Mouse (Mus musculus) hindbrain, embryonic 16.5 days (tissue): Measurements from ENCODE around the gene Mtx1. TPM values are rescaled to one million over a fixed set of nuclear protein-coding genes. Genes with fewer than 3 reads are reported as not detected.

Experiments used
- ATAC-seq: fragments of 200-750 bp; cut with Nextera tagmentation; 2 replicates; pipeline ENCODE4 v1.8.0; 2017; ENCODE audit warnings: moderate TSS enrichment, moderate library complexity
- H3K27ac ChIP-seq: fragments of 300-500 bp; sonication (generic); 2 replicates; pipeline ENCODE4 v1.5.1; 2014; ENCODE audit warnings: low read depth, mild to moderate bottlenecking, control low read depth, low read length, moderate library complexity
- H3K27me3 ChIP-seq: fragments of 300-500 bp; sonication (generic); replicated peaks from 2 replicates; pipeline ENCODE4 v1.6.1; 2014; ENCODE audit warnings: low read length; ENCODE audit not compliant: control insufficient read depth, insufficient read depth
- H3K36me3 ChIP-seq: fragments of 300-500 bp; sonication (generic); 2 replicates; pipeline ENCODE4 v1.6.1; 2014; ENCODE audit warnings: mild to moderate bottlenecking, low read length, moderate library complexity, mixed read lengths; ENCODE audit not compliant: control insufficient read depth, insufficient read depth
- H3K4me1 ChIP-seq: fragments of 300-500 bp; sonication (generic); 2 replicates; pipeline ENCODE4 v1.6.1; 2014; ENCODE audit warnings: low read depth, low read length; ENCODE audit not compliant: control insufficient read depth, insufficient read depth
- H3K4me2 ChIP-seq: fragments of 300-500 bp; sonication (generic); 2 replicates; pipeline ENCODE4 v1.6.1; 2014; ENCODE audit warnings: mild to moderate bottlenecking, low read length, control low read depth, moderate library complexity
- H3K4me3 ChIP-seq: fragments of 300-500 bp; sonication (generic); 2 replicates; pipeline ENCODE4 v1.5.1; 2014; ENCODE audit warnings: mild to moderate bottlenecking, low read length, control low read depth, moderate library complexity
- H3K9ac ChIP-seq: fragments of 300-500 bp; sonication (generic); 2 replicates; pipeline ENCODE4 v1.6.1; 2014; ENCODE audit warnings: low read depth, mild to moderate bottlenecking, control low read depth, low read length, moderate library complexity
- H3K9me3 ChIP-seq: fragments of 300-500 bp; sonication (generic); 2 replicates; pipeline ENCODE4 v1.6.1; 2014; ENCODE audit warnings: mild to moderate bottlenecking, low read length, moderate library complexity; ENCODE audit not compliant: control insufficient read depth
- WGBS: fragments of 180-500 bp; shearing (Covaris S2); extraction: QIAGEN DNeasy Blood & Tissue Kit; methylation state at CpG from one replicate; pipeline ENCODE4 v1.1.7; 2014; 5-methylcytosine and 5-hydroxymethylcytosine counted together
- microRNA counts: library from miRNA; unstranded; fragments of <30 nt; microRNA quantifications from one replicate; lab custom pipeline; 2016
- microRNA-seq: library from miRNA; unstranded; fragments of <30 nt; microRNA quantifications from one replicate; pipeline ENCODE4, GENCODE M21; 2017
- polyA plus RNA-seq: library from polyadenylated mRNA; unstranded; fragments of >200 nt; fragmentation: Nextera tagmentation; extraction: Ambion mirVana; gene quantifications from 2 replicates; pipeline ENCODE4 v1.2.1, GENCODE M21; 2015

Mtx1 gene
- polyA plus RNA-seq, 1 experiment from 2014 or later, result 166 TPM

DNA sequence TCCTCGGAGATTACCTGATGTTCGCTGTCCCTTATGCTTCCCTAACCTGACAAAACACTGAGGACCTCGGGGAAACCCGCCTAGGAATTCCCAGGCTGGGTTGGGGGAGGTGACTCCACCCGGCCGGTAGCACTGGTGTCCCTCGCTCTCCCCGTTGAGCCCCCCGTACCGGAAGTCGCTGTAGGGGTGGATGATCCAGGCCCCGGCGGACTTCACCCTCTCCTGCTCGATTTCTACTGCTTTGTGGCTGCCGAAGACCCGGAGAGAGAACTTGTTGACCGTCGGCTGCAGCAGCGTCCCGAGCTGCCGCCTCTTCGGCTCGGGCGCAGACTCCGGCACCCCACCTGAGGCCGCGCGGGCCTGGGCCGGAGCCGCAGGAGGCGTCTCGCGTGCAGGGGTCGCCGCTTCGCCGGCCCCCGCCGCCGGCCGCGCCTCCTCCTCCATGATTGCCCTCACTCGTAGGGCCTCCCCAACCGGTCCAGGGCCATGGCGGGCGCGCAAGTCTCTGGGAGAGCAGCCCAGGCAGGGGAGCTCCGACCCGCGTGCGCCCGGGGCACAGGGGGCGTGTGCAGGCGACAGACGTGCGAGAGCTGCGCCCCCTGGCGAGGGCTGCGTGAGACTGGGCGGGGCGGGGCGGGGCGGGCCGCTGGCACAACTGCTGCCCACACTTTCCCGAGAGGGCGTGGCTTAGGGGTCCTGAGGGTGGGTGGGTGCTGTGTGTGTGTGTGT is 67.1 kb downstream of the Mtx1 start, which contains the start of gene Hcn3:
Gene Hcn3, minus strand, starts transcription at position 581 of the 729 bp plus-strand sequence.
- Histone ChIP-seq H3K27ac (peak within 1 kb of the TSS; percentile 76), H3K36me3 (0 out of 2 replicates have a peak, but pooled peaks cover 3% of the 10 kb centered on the region), H3K9me3 (no peaks in the 10 kb centered on the region), H3K4me2 (peak within 1 kb of the TSS; percentile 80), H3K4me3 (peak within 1 kb of the TSS; percentile 88), H3K27me3 (no peaks in the 10 kb centered on the region), H3K9ac (peak within 1 kb of the TSS; percentile 86), H3K4me1 (peaks cover 22% of the 10 kb centered on the region)
- WGBS, result under 1% methylated on average over 57 of the region's 66 CpGs
- ATAC-seq, result peak; percentile 83

DNA sequence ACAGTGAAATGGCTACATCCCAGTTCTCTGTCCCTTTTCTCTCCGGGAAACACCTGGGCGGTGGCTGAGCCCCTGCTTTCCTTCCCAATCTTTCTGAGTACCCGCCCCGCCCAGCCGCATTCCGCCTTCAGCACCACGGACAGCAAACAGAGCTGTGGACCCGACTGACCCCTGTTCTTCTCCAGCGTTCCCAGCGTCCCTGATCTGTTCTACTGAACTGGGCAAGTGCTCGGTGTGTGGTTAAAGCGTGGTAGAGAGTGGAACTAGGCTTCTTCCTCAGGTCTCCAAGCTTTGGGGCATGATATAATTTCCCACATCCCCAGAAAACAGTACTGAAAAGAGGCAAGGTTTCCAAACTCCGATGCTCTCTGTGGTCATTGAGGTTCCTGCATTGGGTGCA is 67.7 kb downstream of the Mtx1 start:
- H3K4me3 ChIP-seq, result peak overlapping the region; percentile 88
- H3K9me3 ChIP-seq, result no peaks in the 10 kb centered on the region
- H3K4me1 ChIP-seq, result peaks cover 21% of the 10 kb centered on the region
- 0 out of 2 replicates have a peak, but pooled peaks cover 3% of the 10 kb centered on the region for H3K36me3 ChIP-seq
- no peaks in the 10 kb centered on the region for H3K27me3 ChIP-seq
- peak overlapping the region; percentile 76 for H3K27ac ChIP-seq
- H3K9ac ChIP-seq, result peak overlapping the region; percentile 86
- peak overlapping the region; percentile 80 for H3K4me2 ChIP-seq
- ATAC-seq, result peak; percentile 24; the same call in 1 of the 2 replicates
- 1% methylated on average over 13 of the region's 13 CpGs for WGBS

MicroRNA genes within 50 kb of the gene (microRNA counts, 519-probe panel; counts per million panel counts)
- 1,964 counts per million, percentile 26 among the panel's probes with 10 or more counts for microRNA mmu-miR-92b (lab: Ali Mortazavi, UCI)

Small RNA genes lying within 50 kb of the gene (microRNA-seq; reads per million reads assigned to microRNA genes)
- gene Mir92b, result 3,428 reads per million, percentile 87 among the genes with 10 or more reads in this experiment

Other genes starting within 250 kb of the Mtx1 start
- 101 and 112 TPM in 2 replicates for gene Rusc1, start 133.8 kb downstream of the Mtx1 start, polyA plus RNA-seq
- not detected in 2 replicates for gene Gm43738, start 126.0 kb downstream of the Mtx1 start, polyA plus RNA-seq
- gene Fdps, start 125.1 kb downstream of the Mtx1 start, polyA plus RNA-seq, result 511 and 525 TPM in 2 replicates
- gene Pklr, start 90.9 kb downstream of the Mtx1 start, polyA plus RNA-seq, result 0.10 and 0.11 TPM in 2 replicates
- 58.1 and 58.4 TPM in 2 replicates for gene Hcn3, start 66.9 kb downstream of the Mtx1 start, polyA plus RNA-seq
- gene Clk2, start 62.3 kb downstream of the Mtx1 start, polyA plus RNA-seq, result 17.3 and 18.8 TPM in 2 replicates
- gene Scamp3, start 49.6 kb downstream of the Mtx1 start, polyA plus RNA-seq, result 166 and 172 TPM in 2 replicates
- 35.4 and 40.8 TPM in 2 replicates for gene Fam189b, start 43.9 kb downstream of the Mtx1 start, polyA plus RNA-seq
- 51.8 and 54.0 TPM in 2 replicates for gene Gba, start 24.2 kb downstream of the Mtx1 start, polyA plus RNA-seq
- gene Thbs3, start 11.9 kb downstream of the Mtx1 start, polyA plus RNA-seq, result 47.5 and 53.0 TPM in 2 replicates
- gene Muc1, start 2.0 kb upstream of the Mtx1 start, polyA plus RNA-seq, result 0.59 and 0.90 TPM in 2 replicates
- 205 and 227 TPM in 2 replicates for gene Krtcap2, start 18.9 kb upstream of the Mtx1 start, polyA plus RNA-seq
- 78.7 and 87.1 TPM in 2 replicates for gene Trim46, start 19.2 kb upstream of the Mtx1 start, polyA plus RNA-seq
- 64.3 and 79.8 TPM in 2 replicates for gene Dpm3, start 32.3 kb upstream of the Mtx1 start, polyA plus RNA-seq
- gene Slc50a1, start 43.5 kb upstream of the Mtx1 start, polyA plus RNA-seq, result 39.4 and 43.9 TPM in 2 replicates
- 8.4 and 9.9 TPM in 2 replicates for gene Efna1, start 54.1 kb upstream of the Mtx1 start, polyA plus RNA-seq
- gene Efna3, start 95.9 kb upstream of the Mtx1 start, polyA plus RNA-seq, result 77.9 and 78.0 TPM in 2 replicates
- 3.9 and 5.0 TPM in 2 replicates for gene Efna4, start 110.9 kb upstream of the Mtx1 start, polyA plus RNA-seq
- gene Adam15, start 122.9 kb upstream of the Mtx1 start, polyA plus RNA-seq, result 74.6 and 84.1 TPM in 2 replicates
- 0.10 and 0.11 TPM in 2 replicates for gene Dcst2, start 134.9 kb upstream of the Mtx1 start, polyA plus RNA-seq
- gene Dcst1, start 138.2 kb upstream of the Mtx1 start, polyA plus RNA-seq, result 0.66 and 1.1 TPM in 2 replicates
- 0.79 and 0.88 TPM in 2 replicates for gene Zbtb7b, start 167.7 kb upstream of the Mtx1 start, polyA plus RNA-seq
- gene Lenep, start 175.7 kb upstream of the Mtx1 start, polyA plus RNA-seq, result 0.60 TPM in 1 of 2 replicates, not detected in the other
- gene Flad1, start 184.8 kb upstream of the Mtx1 start, polyA plus RNA-seq, result 34.7 and 36.6 TPM in 2 replicates
- 87.9 and 91.5 TPM in 2 replicates for gene Cks1b, start 191.3 kb upstream of the Mtx1 start, polyA plus RNA-seq
- gene Shc1, start 191.4 kb upstream of the Mtx1 start, polyA plus RNA-seq, result 16.9 and 23.8 TPM in 2 replicates
- gene Pygo2, start 203.1 kb upstream of the Mtx1 start, polyA plus RNA-seq, result 34.1 and 45.6 TPM in 2 replicates
- gene Pbxip1, start 209.6 kb upstream of the Mtx1 start, polyA plus RNA-seq, result 25.0 and 26.4 TPM in 2 replicates
- gene Pmvk, start 227.5 kb upstream of the Mtx1 start, polyA plus RNA-seq, result 137 and 156 TPM in 2 replicates